Comparison of ENCODE assay signal across 34 mouse cellular contexts in the genomic region with DNA sequence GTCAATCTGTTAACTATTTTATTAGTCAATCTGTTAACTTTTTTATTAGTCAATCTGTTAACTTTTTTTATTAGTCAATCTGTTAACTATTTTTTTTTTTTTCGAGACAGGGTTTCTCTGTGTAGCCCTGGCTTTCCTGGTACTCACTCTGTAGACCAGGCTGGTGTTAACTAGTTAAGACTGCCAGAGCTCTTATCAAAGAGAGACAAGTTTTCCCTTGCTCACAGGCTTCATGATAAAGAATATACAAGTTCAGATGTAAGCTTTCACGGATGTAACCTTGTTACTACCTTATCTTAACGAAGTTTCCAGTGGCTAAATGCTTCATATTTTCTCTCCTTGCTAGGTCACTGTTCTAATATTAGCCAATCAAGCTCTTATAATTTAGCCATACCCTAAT. TPM values are rescaled to one million over a fixed set of nuclear protein-coding genes. Genes with fewer than 3 reads are reported as not detected.
"Had no signal": no experiment of that assay in that cellular context is flagged by ENCODE, and none has a peak within 500 bp of the region (broad histone marks: within the 10 kb centered on the region; RNA-seq: fewer than 3 reads in every experiment).

No protein-coding gene starts in this region.

- H3K36me3 ChIP-seq: heart, embryonic 12.5 days; hindbrain, embryonic 10.5 days; hindbrain, embryonic 12.5 days; intestine, embryonic 15.5 days; limb, embryonic 10.5 days; limb, embryonic 12.5 days had no signal

- H3K9ac ChIP-seq: heart, embryonic 12.5 days; hindbrain, embryonic 12.5 days; hindbrain, embryonic 14.5 days; intestine, embryonic 15.5 days; limb, embryonic 12.5 days had no signal

- H3K4me2 ChIP-seq: heart, embryonic 12.5 days; hindbrain, embryonic 12.5 days; hindbrain, embryonic 14.5 days; intestine, embryonic 15.5 days; limb, embryonic 12.5 days had no signal

- H3K9me3 ChIP-seq: heart, embryonic 12.5 days; hindbrain, embryonic 10.5 days; hindbrain, embryonic 12.5 days; intestine, embryonic 15.5 days; limb, embryonic 10.5 days; limb, embryonic 12.5 days had no signal

- DNase-seq: gastrocnemius, postnatal 14 days; gastrocnemius, postnatal 36 days; heart, adult 2 months; heart, postnatal 10 days; heart, postnatal 4 days; kidney, adult 18-20 months; kidney, adult 8-10 months; kidney, postnatal 10 days; kidney, postnatal 25 days; kidney, postnatal 4 days had no signal

- H3K4me1 ChIP-seq: hindbrain, embryonic 12.5 days; limb, embryonic 10.5 days had no signal

- H3K27ac ChIP-seq: heart, adult 2 months; hindbrain, embryonic 10.5 days; hindbrain, embryonic 12.5 days; hindbrain, embryonic 14.5 days; intestine, embryonic 15.5 days; layer of hippocampus, adult 2 months; left cerebral cortex, adult 2 months; limb, embryonic 10.5 days; limb, embryonic 12.5 days had no signal

- H3K4me3 ChIP-seq: heart, adult 2 months; heart, embryonic 12.5 days; hindbrain, embryonic 10.5 days; hindbrain, embryonic 12.5 days; intestine, embryonic 15.5 days; layer of hippocampus, adult 2 months; left cerebral cortex, adult 2 months; limb, embryonic 10.5 days; limb, embryonic 12.5 days had no signal

- ATAC-seq: hindbrain, embryonic 16.5 days; inflammation-experienced regulatory T-cells, adult 6 months; intestine, embryonic 15.5 days; intestine, postnatal 0 days had no signal

- H3K27me3 ChIP-seq: hindbrain, embryonic 12.5 days; intestine, embryonic 15.5 days; limb, embryonic 12.5 days had no signal

RNA-seq across cellular contexts. Expression of gene Trpd52l3, which starts 10.7 kb away (rescaled TPM):
- total RNA-seq: gastrocnemius, adult 18-20 months; gastrocnemius, adult 8-10 months; gastrocnemius, postnatal 14 days; gastrocnemius, postnatal 36 days; heart, adult 2 months; heart, postnatal 10 days; heart, postnatal 25 days; heart, postnatal 4 days; layer of hippocampus, adult 2 months; layer of hippocampus, postnatal 10 days; layer of hippocampus, postnatal 25 days; left cerebral cortex, adult 2 months; left cerebral cortex, postnatal 14 days; left cerebral cortex, postnatal 36 days; liver, adult 2 months had no signal
- polyA plus RNA-seq: heart, adult 2 months; heart, embryonic 12.5 days; heart, embryonic 14.5 days; heart, embryonic 16.5 days; hindbrain, embryonic 10.5 days; hindbrain, embryonic 12.5 days; hindbrain, embryonic 14.5 days; hindbrain, embryonic 16.5 days; inflammation-experienced regulatory T-cells, adult 6 months; intestine, embryonic 15.5 days; intestine, postnatal 0 days; kidney, embryonic 14.5 days; limb, embryonic 10.5 days; limb, embryonic 12.5 days; limb, embryonic 14.5 days; liver, adult 2 months had no signal
